Mouse (Mus musculus) embryonic fibroblast, embryonic 13.5 days (primary cell): ENCODE results near the gene Serpinh1.

ENCODE experiments used
- CTCF ChIP-seq: IDR thresholded peaks from 2 replicates; pipeline ENCODE4 v1.5.1; 2011; ENCODE audit warnings: mild to moderate bottlenecking, control low read depth, low read length, moderate library complexity, borderline replicate concordance; ENCODE audit not compliant: insufficient read depth
- POLR2A ChIP-seq: IDR thresholded peaks from 2 replicates; pipeline ENCODE4 v1.6.1; 2011; ENCODE audit warnings: low read depth, mild to moderate bottlenecking, control low read depth, low read length, moderate library complexity

GRCm38 (mm10) chr7:99322691-99323320 is 30.2 kb downstream of the Serpinh1 start:
- TF ChIP-seq CTCF, result no peak
- TF ChIP-seq POLR2A, result no peak
